Mouse (Mus musculus) heart, embryonic 11.5 days (tissue): ENCODE results near the gene Gadd45a. TPM values are rescaled to one million over a fixed set of nuclear protein-coding genes. Genes with fewer than 3 reads are reported as not detected.

Experiments
- ATAC-seq: fragments of 200-750 bp; cut with Nextera tagmentation; replicated peaks from 2 replicates; pipeline ENCODE4 v1.8.0; 2017; ENCODE audit warnings: moderate library complexity; ENCODE audit not compliant: insufficient number of reproducible peaks, low FRiP score, low TSS enrichment
- H3K27ac ChIP-seq: fragments of 300-500 bp; sonication (generic); 2 replicates; pipeline ENCODE4 v1.5.1; 2014; ENCODE audit warnings: mild to moderate bottlenecking, low read depth, low read length
- H3K27me3 ChIP-seq: fragments of 300-500 bp; sonication (generic); 2 replicates; pipeline ENCODE4 v1.6.1; 2014; ENCODE audit warnings: mild to moderate bottlenecking, low read length, mixed read lengths; ENCODE audit not compliant: control insufficient read depth, insufficient read depth
- H3K36me3 ChIP-seq: fragments of 300-500 bp; sonication (generic); 2 replicates; pipeline ENCODE4 v1.6.1; 2014; ENCODE audit warnings: mild to moderate bottlenecking, low read length, moderate library complexity, mixed read lengths; ENCODE audit not compliant: control insufficient read depth, insufficient read depth
- H3K4me1 ChIP-seq: fragments of 300-500 bp; sonication (generic); 2 replicates; pipeline ENCODE4 v1.6.1; 2014; ENCODE audit warnings: low read length; ENCODE audit not compliant: control insufficient read depth, insufficient read depth
- H3K4me2 ChIP-seq: fragments of 300-500 bp; sonication (generic); 2 replicates; pipeline ENCODE4 v1.6.1; 2014; ENCODE audit warnings: mild to moderate bottlenecking, moderate library complexity
- H3K4me3 ChIP-seq: fragments of 300-500 bp; sonication (generic); 2 replicates; pipeline ENCODE4 v1.5.1; 2014; ENCODE audit warnings: low read depth, low read length
- H3K9ac ChIP-seq: fragments of 300-500 bp; sonication (generic); 2 replicates; pipeline ENCODE4 v1.6.1; 2014; ENCODE audit warnings: mild to moderate bottlenecking, low read depth, low read length, moderate library complexity
- H3K9me3 ChIP-seq: fragments of 300-500 bp; sonication (generic); replicated peaks from 2 replicates; pipeline ENCODE4 v1.6.1; 2016; ENCODE audit warnings: low read length; ENCODE audit not compliant: control insufficient read depth
- WGBS: fragments of 180-500 bp; shearing (Covaris S2); extraction: QIAGEN DNeasy Blood & Tissue Kit; methylation state at CpG from one replicate; pipeline ENCODE4 v1.1.7; 2014; ENCODE audit not compliant: insufficient replicate concordance; 5-methylcytosine and 5-hydroxymethylcytosine counted together
- polyA plus RNA-seq: library from polyadenylated mRNA; unstranded; fragments of >200 nt; fragmentation: Nextera tagmentation; extraction: Ambion mirVana; gene quantifications from 2 replicates; pipeline ENCODE4 v1.2.1, GENCODE M21; 2014

Gene Gadd45a
- polyA plus RNA-seq, 1 experiment from 2014 or later = 12.5 TPM

DNA sequence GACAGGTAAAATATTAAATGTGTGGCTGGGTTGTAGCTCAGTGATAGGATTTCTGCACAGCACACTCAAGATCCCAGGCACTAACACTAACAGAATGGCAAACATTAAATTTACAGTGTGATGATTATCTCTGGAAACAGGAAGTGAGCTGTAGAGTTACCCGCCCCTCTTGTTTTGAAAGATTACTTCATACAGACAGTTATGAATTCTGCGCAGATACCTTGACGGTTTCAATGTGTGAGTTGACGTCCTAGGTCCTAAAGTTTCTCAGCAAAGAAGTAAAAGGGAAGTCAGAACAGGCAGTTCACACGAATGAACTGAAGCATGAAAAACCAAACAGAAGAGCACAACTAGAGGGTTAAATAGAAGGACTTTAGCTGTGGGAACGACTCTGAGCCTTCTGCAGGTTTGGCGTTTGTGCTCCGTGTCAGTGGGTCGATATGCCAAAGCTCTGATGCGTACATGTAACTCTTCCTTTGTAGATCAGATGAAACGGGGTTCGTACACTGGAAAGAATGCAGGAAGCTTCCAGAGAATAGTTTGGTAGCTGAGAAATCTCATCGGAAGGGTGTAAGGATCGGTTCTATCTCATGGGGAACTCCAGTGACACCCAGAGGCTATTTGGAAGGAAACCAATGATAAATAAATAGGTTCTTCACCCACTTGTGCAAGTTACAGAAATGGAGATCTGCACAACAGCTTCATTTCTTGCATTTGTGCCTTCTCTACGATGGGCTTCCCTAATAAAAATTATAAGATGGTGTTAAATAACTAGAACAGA lies 19.0 kb upstream of the Gadd45a start:
- WGBS = 72% methylated on average over 15 of the region's 15 CpGs
- ATAC-seq = no peak
- H3K9ac ChIP-seq = no peak overlapping the region
- H3K27me3 ChIP-seq = no peaks in the 10 kb centered on the region
- H3K4me1 ChIP-seq = no peaks in the 10 kb centered on the region
- no peak overlapping the region for H3K27ac ChIP-seq
- no peak overlapping the region for H3K4me3 ChIP-seq
- no peak overlapping the region for H3K4me2 ChIP-seq
- H3K9me3 ChIP-seq = no peaks in the 10 kb centered on the region
- H3K36me3 ChIP-seq = no peaks in the 10 kb centered on the region

- Histone ChIP-seq H3K27ac (no peak overlapping the region), H3K4me3 (no peak overlapping the region), H3K4me1 (no peaks in the 10 kb centered on the region), H3K36me3 (no peaks in the 10 kb centered on the region), H3K9ac (no peak overlapping the region), H3K9me3 (no peaks in the 10 kb centered on the region), H3K27me3 (no peaks in the 10 kb centered on the region), H3K4me2 (no peak overlapping the region)
- no peak for ATAC-seq
- 58% methylated on average over 1 of the region's 1 CpGs for WGBS
These were observed 12.8 kb upstream of the Gadd45a start for GRCm38 (mm10) chr6:67050063-67050462.

GRCm38 (mm10) chr6:67049695-67050038 lies 12.4 kb upstream of the Gadd45a start:
- no peak overlapping the region for H3K9ac ChIP-seq
- no peak overlapping the region for H3K27ac ChIP-seq
- H3K4me1 ChIP-seq = no peaks in the 10 kb centered on the region
- H3K27me3 ChIP-seq = no peaks in the 10 kb centered on the region
- H3K9me3 ChIP-seq = no peaks in the 10 kb centered on the region
- 47% methylated on average over 2 of the region's 2 CpGs for WGBS
- H3K36me3 ChIP-seq = no peaks in the 10 kb centered on the region
- H3K4me2 ChIP-seq = no peak overlapping the region
- no peak overlapping the region for H3K4me3 ChIP-seq
- no peak for ATAC-seq

DNA sequence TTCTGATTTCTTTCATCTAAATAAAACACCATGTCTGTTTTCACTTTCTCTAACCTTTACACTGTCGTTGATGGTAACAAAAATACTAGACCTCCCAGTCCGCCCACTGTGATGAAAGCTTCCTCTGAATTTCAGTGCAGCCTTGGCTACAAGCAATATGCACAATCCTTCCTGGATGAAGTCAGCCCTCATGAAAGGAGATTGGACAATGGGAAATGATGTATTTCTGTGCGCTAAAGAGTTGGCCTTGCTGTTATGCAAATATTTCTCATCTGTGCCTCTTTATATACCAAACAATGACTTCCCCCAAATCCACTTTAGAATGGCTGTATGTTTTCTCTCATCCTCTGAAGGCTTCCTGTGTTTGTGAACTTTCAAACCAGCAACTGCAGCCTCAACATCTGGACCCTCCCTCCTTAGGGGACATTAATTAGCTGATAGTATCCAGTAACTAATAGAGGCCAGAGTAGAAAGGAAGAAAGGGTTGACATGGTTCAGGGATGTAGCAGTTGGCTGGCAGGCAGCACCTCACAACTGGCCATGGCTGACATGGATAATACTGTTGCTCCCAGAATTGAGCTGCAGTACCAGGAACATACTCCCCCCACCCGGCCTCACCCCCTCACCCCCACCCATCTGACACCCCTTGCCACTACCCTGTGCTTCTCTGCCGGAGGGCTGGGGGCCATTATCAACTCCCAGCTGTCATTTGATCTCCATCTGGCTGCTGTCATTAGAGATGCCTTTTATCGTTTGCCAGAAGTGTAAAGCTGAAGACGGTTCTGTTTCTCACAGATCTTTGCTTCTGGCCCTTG lies 11.8 kb upstream of the Gadd45a start:
- Histone ChIP-seq H3K27ac (no peak overlapping the region), H3K36me3 (no peaks in the 10 kb centered on the region), H3K27me3 (no peaks in the 10 kb centered on the region), H3K9ac (no peak overlapping the region), H3K9me3 (no peaks in the 10 kb centered on the region), H3K4me1 (no peaks in the 10 kb centered on the region), H3K4me3 (no peak overlapping the region), H3K4me2 (no peak overlapping the region)
- no peak; the same call in 1 of the 2 replicates for ATAC-seq
- WGBS = 40% methylated on average over 7 of the region's 7 CpGs

DNA sequence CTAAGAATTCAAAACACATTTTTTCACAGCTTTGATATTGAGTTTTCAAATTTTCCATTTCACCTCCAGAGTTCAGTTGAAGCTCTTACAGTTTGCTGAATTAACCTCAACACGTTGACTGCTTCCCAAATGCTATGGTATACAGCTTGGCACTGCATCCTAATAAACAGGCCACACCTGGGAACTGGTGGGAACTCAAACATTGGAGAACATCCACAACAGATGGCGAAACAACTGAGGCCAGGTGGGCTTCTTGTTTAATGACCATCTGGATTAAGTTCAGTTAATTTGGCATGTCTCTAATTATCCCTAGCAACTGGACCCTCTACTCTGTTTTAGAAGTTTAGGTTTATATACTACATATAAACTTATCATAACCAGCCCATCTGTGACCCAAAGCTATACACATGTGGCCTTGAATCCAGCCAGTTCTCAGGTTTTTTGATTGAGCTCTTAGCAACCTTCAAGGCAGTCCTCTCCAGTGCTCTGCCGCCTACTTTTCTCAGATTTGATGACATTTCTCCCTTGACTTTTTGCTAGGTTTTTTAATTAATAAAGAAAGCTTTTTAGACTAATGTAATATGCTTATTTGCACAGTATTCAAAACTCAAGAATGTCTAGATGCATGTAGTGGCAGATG lies 10.9 kb upstream of the Gadd45a start:
- Histone ChIP-seq H3K4me1 (no peaks in the 10 kb centered on the region), H3K36me3 (no peaks in the 10 kb centered on the region), H3K27ac (no peak overlapping the region), H3K4me2 (no peak overlapping the region), H3K9me3 (no peaks in the 10 kb centered on the region), H3K27me3 (no peaks in the 10 kb centered on the region), H3K4me3 (no peak overlapping the region), H3K9ac (no peak overlapping the region)
- ATAC-seq = no peak
- WGBS = 69% methylated on average over 3 of the region's 3 CpGs

DNA sequence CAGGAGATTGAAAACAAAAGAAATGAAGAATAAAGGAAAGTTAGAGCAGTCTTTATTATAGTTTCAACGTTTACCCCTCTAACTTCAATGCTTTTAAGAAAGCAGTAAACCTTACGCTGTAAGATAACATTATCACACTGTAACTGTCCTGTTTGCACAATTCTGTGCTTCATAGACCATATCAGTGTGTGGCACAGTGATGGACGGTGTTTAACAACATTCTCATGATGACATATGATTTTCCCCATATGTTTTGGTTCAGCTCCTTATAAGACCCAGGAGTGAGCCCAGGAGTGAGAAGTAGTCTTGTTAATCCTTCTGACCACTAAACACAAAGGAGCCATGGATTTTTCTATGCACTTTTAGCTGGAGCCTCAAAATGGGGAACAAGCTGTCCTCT lies 9.7 kb upstream of the Gadd45a start:
- H3K27ac ChIP-seq = no peak overlapping the region
- H3K36me3 ChIP-seq = no peaks in the 10 kb centered on the region
- ATAC-seq = no peak
- no peak overlapping the region for H3K9ac ChIP-seq
- no peaks in the 10 kb centered on the region for H3K4me1 ChIP-seq
- no peak overlapping the region for H3K4me3 ChIP-seq
- 54% methylated on average over 3 of the region's 3 CpGs for WGBS
- no peaks in the 10 kb centered on the region for H3K27me3 ChIP-seq
- H3K4me2 ChIP-seq = no peak overlapping the region
- H3K9me3 ChIP-seq = no peaks in the 10 kb centered on the region

DNA sequence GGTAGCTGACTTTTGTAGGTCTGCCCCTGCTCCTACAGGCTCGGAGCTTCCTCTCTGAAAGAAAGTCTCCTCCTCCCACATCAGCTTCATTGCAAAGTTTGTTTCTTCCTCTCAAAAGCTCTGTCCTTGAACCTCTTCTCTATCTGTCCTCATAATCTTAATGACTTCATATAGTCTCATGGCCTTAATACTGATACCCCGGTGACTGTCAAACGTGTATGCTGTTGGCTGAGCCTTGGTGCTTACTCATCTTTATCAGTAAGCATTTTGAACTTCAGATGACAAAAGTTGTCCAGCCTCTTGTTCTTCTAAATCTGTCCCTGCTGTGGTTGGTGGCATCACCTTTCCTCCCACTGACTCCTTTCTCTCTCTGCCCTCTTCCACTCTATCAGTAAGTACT lies 8.2 kb upstream of the Gadd45a start:
- Histone ChIP-seq H3K4me3 (no peak overlapping the region), H3K27ac (no peak overlapping the region), H3K9me3 (no peaks in the 10 kb centered on the region), H3K36me3 (no peaks in the 10 kb centered on the region), H3K27me3 (no peaks in the 10 kb centered on the region), H3K9ac (no peak overlapping the region), H3K4me2 (no peak overlapping the region), H3K4me1 (no peaks in the 10 kb centered on the region)
- 71% methylated on average over 3 of the region's 3 CpGs for WGBS
- ATAC-seq = no peak

- H3K27ac ChIP-seq = no peak overlapping the region
- whole genome bisulfite sequencing = 51% methylated on average over 4 of the region's 4 CpGs
- no peak overlapping the region for H3K4me2 ChIP-seq
- ATAC-seq = no peak
- no peak overlapping the region for H3K9ac ChIP-seq
- H3K27me3 ChIP-seq = no peaks in the 10 kb centered on the region
- H3K9me3 ChIP-seq = no peaks in the 10 kb centered on the region
- no peaks in the 10 kb centered on the region for H3K36me3 ChIP-seq
- no peak overlapping the region for H3K4me3 ChIP-seq
- no peaks in the 10 kb centered on the region for H3K4me1 ChIP-seq
These were observed 3.7 kb upstream of the Gadd45a start for GRCm38 (mm10) chr6:67040904-67041410.
